Mouse (Mus musculus) hindbrain, embryonic 13.5 days (tissue): Measurements from ENCODE around the gene Galp. TPM values are rescaled to one million over a fixed set of nuclear protein-coding genes. Genes with fewer than 3 reads are reported as not detected.
A peak's percentile ranks its signal among the peaks of the same experiment; 100 is the strongest.
"Not testable (repeated sequence)": the region's sequence is repeated elsewhere in the genome, so short reads cannot be mapped to it uniquely, and the experiment has no call there.

Experiments used
- ATAC-seq: fragments of 200-750 bp; cut with Nextera tagmentation; 2 replicates; pipeline ENCODE4 v1.8.0; 2017; ENCODE audit warnings: moderate TSS enrichment; ENCODE audit not compliant: low FRiP score
- H3K27ac ChIP-seq: fragments of 300-500 bp; sonication (generic); 2 replicates; pipeline ENCODE4 v1.5.1; 2015; ENCODE audit warnings: inconsistent platforms, mild to moderate bottlenecking, moderate library complexity
- H3K27me3 ChIP-seq: fragments of 300-500 bp; sonication (generic); 2 replicates; pipeline ENCODE4 v1.6.1; 2015; ENCODE audit warnings: mild to moderate bottlenecking, inconsistent platforms
- H3K36me3 ChIP-seq: fragments of 300-500 bp; sonication (generic); 2 replicates; pipeline ENCODE4 v1.6.1; 2015; ENCODE audit warnings: mild to moderate bottlenecking, inconsistent platforms
- H3K4me1 ChIP-seq: fragments of 300-500 bp; sonication (generic); replicated peaks from 2 replicates; pipeline ENCODE4 v1.6.1; 2015; ENCODE audit warnings: inconsistent platforms
- H3K4me2 ChIP-seq: fragments of 300-500 bp; sonication (generic); 2 replicates; pipeline ENCODE4 v1.6.1; 2015; ENCODE audit warnings: inconsistent platforms, mild to moderate bottlenecking, moderate library complexity
- H3K4me3 ChIP-seq: fragments of 300-500 bp; sonication (generic); 2 replicates; pipeline ENCODE4 v1.5.1; 2015; ENCODE audit warnings: mild to moderate bottlenecking, inconsistent platforms
- H3K9ac ChIP-seq: fragments of 300-500 bp; sonication (generic); 2 replicates; pipeline ENCODE4 v1.6.1; 2015; ENCODE audit warnings: mild to moderate bottlenecking, inconsistent platforms
- H3K9me3 ChIP-seq: fragments of 300-500 bp; sonication (generic); 2 replicates; pipeline ENCODE4 v1.6.1; 2016; ENCODE audit warnings: inconsistent platforms
- WGBS: fragments of 180-500 bp; shearing (Covaris S2); methylation state at CpG from one replicate; pipeline ENCODE4 v1.1.7; 2015; 5-methylcytosine and 5-hydroxymethylcytosine counted together
- polyA plus RNA-seq: library from polyadenylated mRNA; unstranded; fragments of >200 nt; fragmentation: Nextera tagmentation; extraction: Ambion mirVana; gene quantifications from 2 replicates; pipeline ENCODE4 v1.2.1, GENCODE M21; 2015

Gene Galp
- polyA plus RNA-seq, 1 experiment from 2014 or later: not detected

GRCm38 (mm10) chr7:6183802-6184201 lies 13.1 kb upstream of the Galp start:
- WGBS: 96% methylated on average over 19 of the region's 19 CpGs

GRCm38 (mm10) chr7:6184521-6184920 lies 12.4 kb upstream of the Galp start:
- Histone ChIP-seq H3K9me3 (no peaks in the 10 kb centered on the region), H3K27me3 (0 out of 2 replicates have a peak, but pooled peaks cover 5% of the 10 kb centered on the region), H3K27ac (no peak overlapping the region), H3K4me2 (no peak overlapping the region), H3K4me3 (no peak overlapping the region), H3K9ac (no peak overlapping the region), H3K36me3 (peaks cover 86% of the 10 kb centered on the region), H3K4me1 (no peaks in the 10 kb centered on the region)
- 93% methylated on average over 8 of the region's 8 CpGs for WGBS
- no peak for ATAC-seq

More at GRCm38 (mm10) chr7:6183802-6184201, 13.1 kb upstream of the Galp start:
- ATAC-seq: no peak
- Histone ChIP-seq H3K9ac (no peak overlapping the region), H3K27ac (no peak overlapping the region), H3K4me1 (no peaks in the 10 kb centered on the region), H3K4me2 (no peak overlapping the region), H3K9me3 (no peaks in the 10 kb centered on the region), H3K4me3 (no peak overlapping the region), H3K36me3 (peaks cover 83% of the 10 kb centered on the region), H3K27me3 (0 out of 2 replicates have a peak, but pooled peaks cover 5% of the 10 kb centered on the region)

GRCm38 (mm10) chr7:6185391-6185790 lies 11.5 kb upstream of the Galp start:
- Histone ChIP-seq H3K36me3 (peaks cover 87% of the 10 kb centered on the region), H3K9me3 (no peaks in the 10 kb centered on the region), H3K27me3 (0 out of 2 replicates have a peak, but pooled peaks cover 5% of the 10 kb centered on the region), H3K27ac (no peak overlapping the region), H3K4me2 (no peak overlapping the region), H3K4me1 (no peaks in the 10 kb centered on the region), H3K4me3 (no peak overlapping the region), H3K9ac (no peak overlapping the region)
- WGBS: 97% methylated on average over 1 of the region's 1 CpGs
- ATAC-seq: no peak

- ATAC-seq: no peak
These were observed 10.7 kb upstream of the Galp start for GRCm38 (mm10) chr7:6186176-6186575.

GRCm38 (mm10) chr7:6186756-6187155 lies 10.1 kb upstream of the Galp start:
- Histone ChIP-seq H3K9me3 (no peaks in the 10 kb centered on the region), H3K27ac (no peak overlapping the region), H3K36me3 (peaks cover 84% of the 10 kb centered on the region), H3K27me3 (0 out of 2 replicates have a peak, but pooled peaks cover 5% of the 10 kb centered on the region), H3K9ac (no peak overlapping the region), H3K4me2 (no peak overlapping the region), H3K4me3 (no peak overlapping the region), H3K4me1 (no peaks in the 10 kb centered on the region)
- WGBS: 87% methylated on average over 2 of the region's 2 CpGs
- no peak for ATAC-seq

More at GRCm38 (mm10) chr7:6186176-6186575, 10.7 kb upstream of the Galp start:
- Histone ChIP-seq H3K27me3 (0 out of 2 replicates have a peak, but pooled peaks cover 5% of the 10 kb centered on the region), H3K9ac (no peak overlapping the region), H3K4me1 (no peaks in the 10 kb centered on the region), H3K4me3 (no peak overlapping the region), H3K4me2 (no peak overlapping the region), H3K36me3 (peaks cover 84% of the 10 kb centered on the region), H3K9me3 (no peaks in the 10 kb centered on the region), H3K27ac (no peak overlapping the region)
- WGBS: 95% methylated on average over 2 of the region's 2 CpGs

- WGBS: 40% methylated on average over 45 of the region's 45 CpGs
- H3K36me3 ChIP-seq: peaks cover 63% of the 10 kb centered on the region
These were observed 7.3 kb upstream of the Galp start for GRCm38 (mm10) chr7:6189542-6189941.

GRCm38 (mm10) chr7:6191376-6191775 lies 5.5 kb upstream of the Galp start:
- Histone ChIP-seq H3K4me3 (no peak overlapping the region), H3K27ac (no peak overlapping the region), H3K9ac (no peak overlapping the region), H3K27me3 (0 out of 2 replicates have a peak, but pooled peaks cover 5% of the 10 kb centered on the region), H3K9me3 (no peaks in the 10 kb centered on the region), H3K4me1 (no peaks in the 10 kb centered on the region; the same call in 1 of the 2 replicates), H3K4me2 (no peak overlapping the region), H3K36me3 (peaks cover 46% of the 10 kb centered on the region)
- ATAC-seq: no peak
- WGBS: 52% methylated on average over 3 of the region's 3 CpGs

More at GRCm38 (mm10) chr7:6189542-6189941, 7.3 kb upstream of the Galp start:
- 0 out of 2 replicates have a peak, but pooled peaks cover 5% of the 10 kb centered on the region for H3K27me3 ChIP-seq
- no peak overlapping the region for H3K4me3 ChIP-seq
- no peak overlapping the region for H3K4me2 ChIP-seq
- H3K9me3 ChIP-seq: no peaks in the 10 kb centered on the region
- no peak overlapping the region for H3K27ac ChIP-seq
- ATAC-seq: no peak
- no peak overlapping the region for H3K9ac ChIP-seq
- H3K4me1 ChIP-seq: no peaks in the 10 kb centered on the region; the same call in 1 of the 2 replicates

GRCm38 (mm10) chr7:6194129-6194528 lies 2.8 kb upstream of the Galp start:
- no peak overlapping the region for H3K27ac ChIP-seq
- no peaks in the 10 kb centered on the region; the same call in 1 of the 2 replicates for H3K4me1 ChIP-seq
- no peak overlapping the region for H3K4me3 ChIP-seq
- peak; percentile 81 for ATAC-seq
- no peaks in the 10 kb centered on the region for H3K9me3 ChIP-seq
- H3K36me3 ChIP-seq: peaks cover 18% of the 10 kb centered on the region
- no peak overlapping the region for H3K4me2 ChIP-seq
- no peaks in the 10 kb centered on the region for H3K27me3 ChIP-seq
- 22% methylated on average over 5 of the region's 5 CpGs for WGBS
- no peak overlapping the region for H3K9ac ChIP-seq

- H3K27me3 ChIP-seq: no peaks in the 10 kb centered on the region
- no peak for ATAC-seq
These were observed 1.1 kb upstream of the Galp start for GRCm38 (mm10) chr7:6195777-6196176.

GRCm38 (mm10) chr7:6204200-6204599 lies 7.3 kb downstream of the Galp start:
- no peak for ATAC-seq
- Histone ChIP-seq H3K36me3 (no peaks in the 10 kb centered on the region), H3K4me2 (no peak overlapping the region), H3K27ac (no peak overlapping the region), H3K4me3 (no peak overlapping the region), H3K9ac (no peak overlapping the region), H3K4me1 (no peaks in the 10 kb centered on the region), H3K9me3 (0 out of 2 replicates have a peak, but pooled peaks cover 3% of the 10 kb centered on the region), H3K27me3 (no peaks in the 10 kb centered on the region)
- 87% methylated on average over 3 of the region's 3 CpGs for WGBS

More at GRCm38 (mm10) chr7:6195777-6196176, 1.1 kb upstream of the Galp start:
- WGBS: 43% methylated on average over 2 of the region's 2 CpGs
- Histone ChIP-seq H3K9ac (no peak overlapping the region), H3K27ac (no peak overlapping the region), H3K9me3 (0 out of 2 replicates have a peak, but pooled peaks cover 3% of the 10 kb centered on the region), H3K4me3 (no peak overlapping the region), H3K4me1 (no peaks in the 10 kb centered on the region; the same call in 1 of the 2 replicates), H3K36me3 (peaks cover 2% of the 10 kb centered on the region; the same call in 1 of the 2 replicates), H3K4me2 (no peak overlapping the region)

- Histone ChIP-seq H3K4me2 (no peak overlapping the region), H3K4me1 (no peaks in the 10 kb centered on the region), H3K27ac (no peak overlapping the region), H3K36me3 (no peaks in the 10 kb centered on the region), H3K4me3 (no peak overlapping the region), H3K27me3 (no peaks in the 10 kb centered on the region), H3K9me3 (peaks cover 7% of the 10 kb centered on the region; the same call in 1 of the 2 replicates), H3K9ac (no peak overlapping the region)
- no peak for ATAC-seq
- 53% methylated on average over 5 of the region's 5 CpGs for WGBS
These were observed 16.3 kb downstream of the Galp start for GRCm38 (mm10) chr7:6213144-6213543.

- not testable (repeated sequence) for H3K27ac ChIP-seq, H3K9me3 ChIP-seq, H3K4me3 ChIP-seq, H3K27me3 ChIP-seq, H3K4me2 ChIP-seq, H3K4me1 ChIP-seq, ATAC-seq, H3K9ac ChIP-seq, H3K36me3 ChIP-seq
- 74% methylated on average over 4 of the region's 4 CpGs for WGBS
These were observed 17.8 kb downstream of the Galp start for GRCm38 (mm10) chr7:6214691-6215090.

GRCm38 (mm10) chr7:6220147-6220546 lies 23.3 kb downstream of the Galp start:
- Histone ChIP-seq H3K27me3 (no peaks in the 10 kb centered on the region), H3K4me3 (no peak overlapping the region), H3K36me3 (no peaks in the 10 kb centered on the region), H3K27ac (no peak overlapping the region), H3K4me1 (no peaks in the 10 kb centered on the region), H3K4me2 (no peak overlapping the region), H3K9ac (no peak overlapping the region), H3K9me3 (peaks cover 6% of the 10 kb centered on the region; the same call in 1 of the 2 replicates)
- WGBS: 45% methylated on average over 3 of the region's 3 CpGs
- ATAC-seq: no peak
